Mouse (Mus musculus) midbrain, postnatal 0 days (tissue): ENCODE results near the gene Ffar3. TPM values are rescaled to one million over a fixed set of nuclear protein-coding genes. Genes with fewer than 3 reads are reported as not detected.
A peak's percentile ranks its signal among the peaks of the same experiment; 100 is the strongest.

Experiments
- ATAC-seq: fragments of 200-750 bp; cut with Nextera tagmentation; 2 replicates; pipeline ENCODE4 v1.8.0; 2017; ENCODE audit warnings: moderate number of reproducible peaks, mild to moderate bottlenecking, moderate TSS enrichment, moderate library complexity; ENCODE audit not compliant: low FRiP score
- DNase-seq: peaks from one replicate; pipeline ENCODE4 v3.0.0-alpha.2; 2015; ENCODE audit warnings: low spot score
- H3K27ac ChIP-seq: fragments of 300-500 bp; sonication (generic); 2 replicates; pipeline ENCODE4 v1.5.1; 2014; ENCODE audit warnings: low read depth, mild to moderate bottlenecking, low read length, mixed read lengths
- H3K27me3 ChIP-seq: fragments of 300-500 bp; sonication (generic); 2 replicates; pipeline ENCODE4 v1.6.1; 2014; ENCODE audit warnings: low read length, control low read depth, mixed read lengths; ENCODE audit not compliant: insufficient read depth
- H3K36me3 ChIP-seq: fragments of 300-500 bp; sonication (generic); 2 replicates; pipeline ENCODE4 v1.6.1; 2014; ENCODE audit warnings: low read length, control low read depth, mixed read lengths; ENCODE audit not compliant: insufficient read depth
- H3K4me1 ChIP-seq: fragments of 300-500 bp; sonication (generic); 2 replicates; pipeline ENCODE4 v1.6.1; 2014; ENCODE audit warnings: mild to moderate bottlenecking, control low read depth, antibody characterized with exemption, low read length, mixed read lengths; ENCODE audit not compliant: insufficient read depth
- H3K4me2 ChIP-seq: fragments of 300-500 bp; sonication (generic); 2 replicates; pipeline ENCODE4 v1.6.1; 2014; ENCODE audit warnings: low read depth, mild to moderate bottlenecking, low read length, mixed read lengths; ENCODE audit not compliant: poor library complexity, severe bottlenecking
- H3K4me3 ChIP-seq: fragments of 300-500 bp; sonication (generic); 2 replicates; pipeline ENCODE4 v1.5.1; 2014; ENCODE audit warnings: low read depth, mild to moderate bottlenecking, low read length, moderate library complexity
- H3K9ac ChIP-seq: fragments of 300-500 bp; sonication (generic); replicated peaks from 2 replicates; pipeline ENCODE4 v1.6.1; 2014; ENCODE audit warnings: mild to moderate bottlenecking, low read length, moderate library complexity, mixed read lengths; ENCODE audit not compliant: poor library complexity, severe bottlenecking
- H3K9me3 ChIP-seq: fragments of 300-500 bp; sonication (generic); 2 replicates; pipeline ENCODE4 v1.6.1; 2016; ENCODE audit warnings: low read length, control low read depth
- CTCF ChIP-seq: IDR thresholded peaks from 2 replicates; pipeline ENCODE4 v1.5.1; 2016; ENCODE audit warnings: antibody characterized with exemption, mild to moderate bottlenecking
- WGBS: fragments of 180-500 bp; shearing (Covaris S2); extraction: QIAGEN DNeasy Blood & Tissue Kit; methylation state at CpG from one replicate; pipeline ENCODE4 v1.1.7; 2014; 5-methylcytosine and 5-hydroxymethylcytosine counted together
- polyA plus RNA-seq: library from polyadenylated mRNA; unstranded; fragments of >200 nt; fragmentation: Nextera tagmentation; extraction: Ambion mirVana; gene quantifications from 2 replicates; pipeline ENCODE4 v1.2.1, GENCODE M21; 2015
- total RNA-seq: library from RNA; depleted of rRNA; stranded (reverse); fragments of >200 nt; gene quantifications from 2 replicates; pipeline ENCODE4 v1.2.3, GENCODE M21; 2014; rRNA removed

The Ffar3 gene
- total and polyA plus RNA-seq, 2 experiments from 2014 or later: not detected

- DNase-seq (peak; percentile 50), ATAC-seq (no peak)
- H3K9me3 ChIP-seq: no peaks in the 10 kb centered on the region
- no peaks in the 10 kb centered on the region for H3K27me3 ChIP-seq
- 68% methylated on average over 6 of the region's 6 CpGs for WGBS
- no peak overlapping the region for H3K27ac ChIP-seq
- no peak overlapping the region for H3K4me3 ChIP-seq
- TF ChIP-seq CTCF: no peak
- no peaks in the 10 kb centered on the region for H3K36me3 ChIP-seq
- H3K4me1 ChIP-seq: no peaks in the 10 kb centered on the region
- no peak overlapping the region for H3K4me2 ChIP-seq
- no peak overlapping the region for H3K9ac ChIP-seq
Observed at GRCm38 (mm10) chr7:30812291-30812807, 43.6 kb downstream of the Ffar3 start.

GRCm38 (mm10) chr7:30811757-30812290, 44.2 kb downstream of the Ffar3 start:
- no peaks in the 10 kb centered on the region for H3K9me3 ChIP-seq
- ATAC-seq (no peak), DNase-seq (peak; percentile 7)
- no peak for TF ChIP-seq CTCF
- no peak overlapping the region for H3K4me3 ChIP-seq
- H3K27me3 ChIP-seq: no peaks in the 10 kb centered on the region
- H3K27ac ChIP-seq: no peak overlapping the region
- WGBS: 67% methylated on average over 9 of the region's 9 CpGs
- no peaks in the 10 kb centered on the region for H3K4me1 ChIP-seq
- H3K9ac ChIP-seq: no peak overlapping the region
- no peak overlapping the region for H3K4me2 ChIP-seq
- H3K36me3 ChIP-seq: no peaks in the 10 kb centered on the region

GRCm38 (mm10) chr7:30810319-30810718, 45.7 kb downstream of the Ffar3 start:
- no peaks in the 10 kb centered on the region for H3K9me3 ChIP-seq
- no peaks in the 10 kb centered on the region for H3K36me3 ChIP-seq
- WGBS: 52% methylated on average over 6 of the region's 6 CpGs
- no peaks in the 10 kb centered on the region for H3K27me3 ChIP-seq
- TF ChIP-seq CTCF: peak; percentile 40
- peak; percentile 6 for DNase-seq
- no peak overlapping the region for H3K4me3 ChIP-seq
- no peak overlapping the region for H3K4me2 ChIP-seq
- no peak for ATAC-seq
- H3K27ac ChIP-seq: no peak overlapping the region
- H3K4me1 ChIP-seq: no peaks in the 10 kb centered on the region
- no peak overlapping the region for H3K9ac ChIP-seq

GRCm38 (mm10) chr7:30805924-30806323, 50.1 kb downstream of the Ffar3 start:
- no peak overlapping the region for H3K9ac ChIP-seq
- WGBS: 53% methylated on average over 6 of the region's 6 CpGs
- H3K4me2 ChIP-seq: no peak overlapping the region
- H3K27ac ChIP-seq: no peak overlapping the region
- TF ChIP-seq CTCF: peak; percentile 26; the same call in 1 of the 2 replicates
- no peaks in the 10 kb centered on the region for H3K36me3 ChIP-seq
- H3K4me1 ChIP-seq: no peaks in the 10 kb centered on the region
- no peak overlapping the region for H3K4me3 ChIP-seq
- ATAC-seq (no peak), DNase-seq (no peak)
- H3K9me3 ChIP-seq: 0 out of 2 replicates have a peak, but pooled peaks cover 5% of the 10 kb centered on the region
- H3K27me3 ChIP-seq: no peaks in the 10 kb centered on the region

Other genes with a start within 250 kb of the Ffar3 start
- 0.76 and 1.5 TPM in 2 replicates for gene Upk1a, start 243.3 kb downstream of the Ffar3 start, total RNA-seq
- gene Upk1a, start 243.3 kb downstream of the Ffar3 start, polyA plus RNA-seq: 0.65 and 0.84 TPM in 2 replicates
- gene Cox6b1, start 230.0 kb downstream of the Ffar3 start, total RNA-seq: 310 and 337 TPM in 2 replicates
- gene Cox6b1, start 230.0 kb downstream of the Ffar3 start, polyA plus RNA-seq: 1,351 and 1,409 TPM in 2 replicates
- 1.2 TPM in 1 of 2 replicates, not detected in the other for gene Etv2, start 220.3 kb downstream of the Ffar3 start, total RNA-seq
- gene Etv2, start 220.3 kb downstream of the Ffar3 start, polyA plus RNA-seq: 0.15 TPM in 1 of 2 replicates, not detected in the other
- gene Rbm42, start 205.9 kb downstream of the Ffar3 start, total RNA-seq: 163 and 185 TPM in 2 replicates
- gene Rbm42, start 205.9 kb downstream of the Ffar3 start, polyA plus RNA-seq: 120 and 123 TPM in 2 replicates
- gene Haus5, start 191.2 kb downstream of the Ffar3 start, total RNA-seq: 17.9 and 22.7 TPM in 2 replicates
- 19.8 and 20.0 TPM in 2 replicates for gene Haus5, start 191.2 kb downstream of the Ffar3 start, polyA plus RNA-seq
- gene Pmis2, start 184.6 kb downstream of the Ffar3 start, total RNA-seq: not detected in 2 replicates
- not detected in 2 replicates for gene Pmis2, start 184.6 kb downstream of the Ffar3 start, polyA plus RNA-seq
- not detected in 2 replicates for gene 2200002J24Rik, start 157.3 kb downstream of the Ffar3 start, total RNA-seq
- not detected in 2 replicates for gene 2200002J24Rik, start 157.3 kb downstream of the Ffar3 start, polyA plus RNA-seq
- 0.82 and 2.3 TPM in 2 replicates for gene Atp4a, start 144.0 kb downstream of the Ffar3 start, total RNA-seq
- 2.7 and 2.8 TPM in 2 replicates for gene Atp4a, start 144.0 kb downstream of the Ffar3 start, polyA plus RNA-seq
- gene Tmem147, start 126.6 kb downstream of the Ffar3 start, total RNA-seq: 166 and 167 TPM in 2 replicates
- 290 and 318 TPM in 2 replicates for gene Tmem147, start 126.6 kb downstream of the Ffar3 start, polyA plus RNA-seq
- not detected in 2 replicates for gene Gapdhs, start 112.5 kb downstream of the Ffar3 start, total RNA-seq
- gene Gapdhs, start 112.5 kb downstream of the Ffar3 start, polyA plus RNA-seq: 0.79 and 0.80 TPM in 2 replicates
- 2.4 and 4.0 TPM in 2 replicates for gene Sbsn, start 104.7 kb downstream of the Ffar3 start, total RNA-seq
- gene Sbsn, start 104.7 kb downstream of the Ffar3 start, polyA plus RNA-seq: 1.8 and 4.1 TPM in 2 replicates
- gene Dmkn, start 92.4 kb downstream of the Ffar3 start, total RNA-seq: 0.71 and 7.9 TPM in 2 replicates
- gene Dmkn, start 92.4 kb downstream of the Ffar3 start, polyA plus RNA-seq: 4.5 and 4.9 TPM in 2 replicates
- gene Krtdap, start 68.3 kb downstream of the Ffar3 start, total RNA-seq: 4.8 and 19.2 TPM in 2 replicates
- gene Krtdap, start 68.3 kb downstream of the Ffar3 start, polyA plus RNA-seq: 1.2 and 1.6 TPM in 2 replicates
- gene Ffar2, start 32.4 kb downstream of the Ffar3 start, total RNA-seq: not detected in 2 replicates
- 0.07 and 0.25 TPM in 2 replicates for gene Ffar2, start 32.4 kb downstream of the Ffar3 start, polyA plus RNA-seq
- gene Ffar1, start 5.4 kb upstream of the Ffar3 start, total RNA-seq: not detected in 2 replicates
- gene Ffar1, start 5.4 kb upstream of the Ffar3 start, polyA plus RNA-seq: not detected in 2 replicates
- 0.24 and 0.71 TPM in 2 replicates for gene Cd22, start 24.2 kb upstream of the Ffar3 start, total RNA-seq
- gene Cd22, start 24.2 kb upstream of the Ffar3 start, polyA plus RNA-seq: 0.06 and 0.16 TPM in 2 replicates
- gene Mag, start 58.7 kb upstream of the Ffar3 start, total RNA-seq: 5.3 and 14.9 TPM in 2 replicates
- gene Mag, start 58.7 kb upstream of the Ffar3 start, polyA plus RNA-seq: 5.7 and 6.9 TPM in 2 replicates
- not detected in 2 replicates for gene Hamp2, start 68.5 kb upstream of the Ffar3 start, total RNA-seq
- gene Hamp2, start 68.5 kb upstream of the Ffar3 start, polyA plus RNA-seq: not detected in 2 replicates
- not detected in 2 replicates for gene Hamp, start 87.9 kb upstream of the Ffar3 start, total RNA-seq
- not detected in 2 replicates for gene Hamp, start 87.9 kb upstream of the Ffar3 start, polyA plus RNA-seq
- 95.3 and 102 TPM in 2 replicates for gene Usf2, start 100.6 kb upstream of the Ffar3 start, total RNA-seq
- 27.0 and 28.4 TPM in 2 replicates for gene Usf2, start 100.6 kb upstream of the Ffar3 start, polyA plus RNA-seq
- 29.7 and 30.3 TPM in 2 replicates for gene Lsr, start 117.3 kb upstream of the Ffar3 start, total RNA-seq
- gene Lsr, start 117.3 kb upstream of the Ffar3 start, polyA plus RNA-seq: 23.9 TPM in 2 replicates
- 0.88 TPM in 1 of 2 replicates, not detected in the other for gene Fam187b, start 117.6 kb upstream of the Ffar3 start, total RNA-seq
- gene Fam187b, start 117.6 kb upstream of the Ffar3 start, polyA plus RNA-seq: 0.85 and 0.91 TPM in 2 replicates
- gene Fxyd5, start 186.3 kb upstream of the Ffar3 start, total RNA-seq: 23.1 and 48.0 TPM in 2 replicates
- 31.9 and 32.9 TPM in 2 replicates for gene Fxyd5, start 186.3 kb upstream of the Ffar3 start, polyA plus RNA-seq
- gene Fxyd7, start 195.3 kb upstream of the Ffar3 start, total RNA-seq: 189 and 285 TPM in 2 replicates
- 455 and 516 TPM in 2 replicates for gene Fxyd7, start 195.3 kb upstream of the Ffar3 start, polyA plus RNA-seq
- 7.0 and 7.4 TPM in 2 replicates for gene Fxyd1, start 201.0 kb upstream of the Ffar3 start, total RNA-seq
- 20.4 and 22.2 TPM in 2 replicates for gene Fxyd1, start 201.0 kb upstream of the Ffar3 start, polyA plus RNA-seq
- gene Lgi4, start 203.2 kb upstream of the Ffar3 start, total RNA-seq: 1.2 and 1.3 TPM in 2 replicates
- gene Lgi4, start 203.2 kb upstream of the Ffar3 start, polyA plus RNA-seq: 0.56 and 0.81 TPM in 2 replicates
- 3.7 TPM in 1 of 2 replicates, not detected in the other for gene Fxyd3, start 220.5 kb upstream of the Ffar3 start, total RNA-seq
- 0.47 TPM in 1 of 2 replicates, not detected in the other for gene Fxyd3, start 220.5 kb upstream of the Ffar3 start, polyA plus RNA-seq